Mouse (Mus musculus): Measurements from ENCODE around the gene Acer1. TPM values are rescaled to one million over a fixed set of nuclear protein-coding genes. Genes with fewer than 3 reads are reported as not detected.

The Acer1 gene
- polyA plus RNA-seq (2014; fragmentation: Illumina TruSeq; extraction: RNeasy Lipid Tissue Mini Kit (QIAGEN cat#74804); ENCODE audit: low replicate concordance) = 5.1 TPM

DNA sequence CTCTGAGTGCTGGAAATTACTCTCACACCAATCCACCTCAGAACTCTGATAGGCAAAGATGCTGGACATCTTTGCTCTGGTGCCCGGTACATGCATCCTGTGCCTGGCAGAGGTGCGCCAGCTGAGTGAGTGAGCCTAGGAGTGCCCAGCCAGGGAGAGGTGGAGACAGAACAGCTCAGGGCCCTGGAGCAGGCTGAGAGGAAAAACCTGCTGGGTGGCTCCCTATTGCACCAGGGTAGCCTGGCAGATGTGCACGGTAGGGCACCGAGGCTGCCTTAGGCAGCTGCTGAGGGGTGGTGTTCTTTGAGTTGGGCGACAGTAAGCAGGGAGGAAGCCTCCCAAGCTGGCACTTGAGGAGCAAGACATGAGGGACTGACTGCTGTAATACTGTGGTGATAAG is at the start of gene Acer1:
TSS of gene Acer1 (minus strand) at position 114 of the 400 bp plus-strand sequence.

GRCm38 (mm10) chr17:57030931-57031660 is 49.2 kb upstream of the Acer1 start, which contains the start of gene Khsrp:
Gene Khsrp, minus strand, starts transcription at chr17:57031522.

GRCm38 (mm10) chr17:57011236-57012141 is 29.6 kb upstream of the Acer1 start, which contains the start of the genes Gtf2f1 and Gm17949:
Gene Gtf2f1, minus strand, starts transcription at chr17:57011288.
Gene Gm17949, plus strand, starts transcription at chr17:57011469.

DNA sequence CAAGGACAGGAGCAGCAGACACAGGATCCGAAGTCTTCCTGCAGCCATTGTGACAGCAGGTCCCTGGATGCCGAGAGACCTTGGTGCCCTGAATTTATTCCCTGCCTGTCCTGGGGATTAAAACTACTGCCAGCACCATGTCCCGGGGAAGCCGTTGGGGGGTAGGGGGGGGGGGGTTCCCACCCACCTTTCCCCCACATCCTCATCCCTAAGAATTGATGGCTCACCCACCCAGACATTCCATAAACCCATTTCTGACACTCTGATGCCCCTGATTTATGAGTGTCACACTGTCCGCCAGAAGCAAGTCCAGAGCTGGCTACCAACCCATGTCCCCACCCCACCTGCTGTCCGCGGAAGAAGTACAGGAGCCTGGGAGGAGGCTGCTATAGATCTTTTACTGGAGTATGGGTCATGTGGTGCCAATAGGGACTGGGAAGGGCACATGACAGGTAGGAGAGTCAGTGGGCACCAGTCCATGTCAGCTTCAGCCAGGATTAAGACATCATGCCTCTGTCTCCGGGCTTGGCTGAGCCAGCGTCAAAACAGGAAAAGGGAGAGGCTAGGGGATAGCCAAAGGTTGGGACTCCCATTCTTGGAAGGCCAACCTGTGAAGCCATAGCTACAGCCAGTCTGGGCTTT is 18.2 kb upstream of the Acer1 start, which contains the start of gene Pspn:
TSS of gene Pspn (minus strand) at position 51 of the 642 bp plus-strand sequence.

GRCm38 (mm10) chr17:56997029-56997667 is 15.2 kb upstream of the Acer1 start, which contains the start of gene Alkbh7:
Gene Alkbh7, plus strand, starts transcription at chr17:56997339.

GRCm38 (mm10) chr17:56990115-56990746 is 8.3 kb upstream of the Acer1 start, which contains the start of gene Clpp:
Gene Clpp, plus strand, starts transcription at chr17:56990305.

GRCm38 (mm10) chr17:56935363-56936131 is 46.4 kb downstream of the Acer1 start, which contains the start of gene Mllt1:
Gene Mllt1, minus strand, starts transcription at chr17:56935415.

Other genes with a start within 250 kb of the Acer1 start
- not detected for gene Nrtn, start 224.6 kb downstream of the Acer1 start, polyA plus RNA-seq (2014; fragmentation: Illumina TruSeq; extraction: RNeasy Lipid Tissue Mini Kit (QIAGEN cat#74804); ENCODE audit: low replicate concordance)
- gene Dus3l, start 217.4 kb downstream of the Acer1 start, polyA plus RNA-seq (2014; fragmentation: Illumina TruSeq; extraction: RNeasy Lipid Tissue Mini Kit (QIAGEN cat#74804); ENCODE audit: low replicate concordance) = 1.4 TPM
- not detected for gene Prr22, start 211.9 kb downstream of the Acer1 start, polyA plus RNA-seq (2014; fragmentation: Illumina TruSeq; extraction: RNeasy Lipid Tissue Mini Kit (QIAGEN cat#74804); ENCODE audit: low replicate concordance)
- 0.11 TPM for gene Rfx2, start 151.1 kb downstream of the Acer1 start, polyA plus RNA-seq (2014; fragmentation: Illumina TruSeq; extraction: RNeasy Lipid Tissue Mini Kit (QIAGEN cat#74804); ENCODE audit: low replicate concordance)
- not detected for gene Acsbg2, start 107.7 kb downstream of the Acer1 start, polyA plus RNA-seq (2014; fragmentation: Illumina TruSeq; extraction: RNeasy Lipid Tissue Mini Kit (QIAGEN cat#74804); ENCODE audit: low replicate concordance)
- not detected for gene 1700061G19Rik, start 106.6 kb downstream of the Acer1 start, polyA plus RNA-seq (2014; fragmentation: Illumina TruSeq; extraction: RNeasy Lipid Tissue Mini Kit (QIAGEN cat#74804); ENCODE audit: low replicate concordance)
- gene Mllt1, start 46.7 kb downstream of the Acer1 start, polyA plus RNA-seq (2014; fragmentation: Illumina TruSeq; extraction: RNeasy Lipid Tissue Mini Kit (QIAGEN cat#74804); ENCODE audit: low replicate concordance) = 0.52 TPM
- gene Clpp, start 8.2 kb upstream of the Acer1 start, polyA plus RNA-seq (2014; fragmentation: Illumina TruSeq; extraction: RNeasy Lipid Tissue Mini Kit (QIAGEN cat#74804); ENCODE audit: low replicate concordance) = 0.63 TPM
- gene Alkbh7, start 15.2 kb upstream of the Acer1 start, polyA plus RNA-seq (2014; fragmentation: Illumina TruSeq; extraction: RNeasy Lipid Tissue Mini Kit (QIAGEN cat#74804); ENCODE audit: low replicate concordance) = not detected
- not detected for gene Pspn, start 17.9 kb upstream of the Acer1 start, polyA plus RNA-seq (2014; fragmentation: Illumina TruSeq; extraction: RNeasy Lipid Tissue Mini Kit (QIAGEN cat#74804); ENCODE audit: low replicate concordance)
- 1.6 TPM for gene Gtf2f1, start 29.2 kb upstream of the Acer1 start, polyA plus RNA-seq (2014; fragmentation: Illumina TruSeq; extraction: RNeasy Lipid Tissue Mini Kit (QIAGEN cat#74804); ENCODE audit: low replicate concordance)
- not detected for gene Gm17949, start 29.3 kb upstream of the Acer1 start, polyA plus RNA-seq (2014; fragmentation: Illumina TruSeq; extraction: RNeasy Lipid Tissue Mini Kit (QIAGEN cat#74804); ENCODE audit: low replicate concordance)
- 4.3 TPM for gene Khsrp, start 49.4 kb upstream of the Acer1 start, polyA plus RNA-seq (2014; fragmentation: Illumina TruSeq; extraction: RNeasy Lipid Tissue Mini Kit (QIAGEN cat#74804); ENCODE audit: low replicate concordance)
- not detected for gene Slc25a41, start 59.5 kb upstream of the Acer1 start, polyA plus RNA-seq (2014; fragmentation: Illumina TruSeq; extraction: RNeasy Lipid Tissue Mini Kit (QIAGEN cat#74804); ENCODE audit: low replicate concordance)
- 27.2 TPM for gene Crb3, start 77.0 kb upstream of the Acer1 start, polyA plus RNA-seq (2014; fragmentation: Illumina TruSeq; extraction: RNeasy Lipid Tissue Mini Kit (QIAGEN cat#74804); ENCODE audit: low replicate concordance)
- gene Slc25a23, start 77.7 kb upstream of the Acer1 start, polyA plus RNA-seq (2014; fragmentation: Illumina TruSeq; extraction: RNeasy Lipid Tissue Mini Kit (QIAGEN cat#74804); ENCODE audit: low replicate concordance) = 2.3 TPM
- 3.3 TPM for gene Dennd1c, start 96.4 kb upstream of the Acer1 start, polyA plus RNA-seq (2014; fragmentation: Illumina TruSeq; extraction: RNeasy Lipid Tissue Mini Kit (QIAGEN cat#74804); ENCODE audit: low replicate concordance)
- gene Tubb4a, start 105.7 kb upstream of the Acer1 start, polyA plus RNA-seq (2014; fragmentation: Illumina TruSeq; extraction: RNeasy Lipid Tissue Mini Kit (QIAGEN cat#74804); ENCODE audit: low replicate concordance) = not detected
- gene Tnfsf9, start 123.2 kb upstream of the Acer1 start, polyA plus RNA-seq (2014; fragmentation: Illumina TruSeq; extraction: RNeasy Lipid Tissue Mini Kit (QIAGEN cat#74804); ENCODE audit: low replicate concordance) = not detected
- gene Cd70, start 167.7 kb upstream of the Acer1 start, polyA plus RNA-seq (2014; fragmentation: Illumina TruSeq; extraction: RNeasy Lipid Tissue Mini Kit (QIAGEN cat#74804); ENCODE audit: low replicate concordance) = not detected
- gene Tnfsf14, start 212.1 kb upstream of the Acer1 start, polyA plus RNA-seq (2014; fragmentation: Illumina TruSeq; extraction: RNeasy Lipid Tissue Mini Kit (QIAGEN cat#74804); ENCODE audit: low replicate concordance) = not detected
- 23.0 TPM for gene C3, start 246.0 kb upstream of the Acer1 start, polyA plus RNA-seq (2014; fragmentation: Illumina TruSeq; extraction: RNeasy Lipid Tissue Mini Kit (QIAGEN cat#74804); ENCODE audit: low replicate concordance)